In genomic region chr6:90422565-90422964, GRCm38 (mm10) we compare ENCODE assay signal across 8 mouse cellular contexts. TPM values are rescaled to one million over a fixed set of nuclear protein-coding genes. Genes with fewer than 3 reads are reported as not detected.
DNase-seq lines count a peak whose midpoint lies in the region; ATAC-seq lines count a peak whose summit lies in the region.

No protein-coding gene starts in this region.

- no peak overlapping the region for H3K27ac ChIP-seq in embryonic facial prominence, embryonic 14.5 days (replicated peaks; ENCODE audit: low read depth, low read length)
- H3K27ac ChIP-seq in heart, embryonic 10.5 days: peak overlapping the region; percentile 30; the same call in 1 of the 2 replicates
- no peak overlapping the region for H3K27ac ChIP-seq in kidney, embryonic 14.5 days (ENCODE audit: low read depth, low read length)
- no peak overlapping the region for H3K27ac ChIP-seq in limb, embryonic 15.5 days

- no peaks in the 10 kb centered on the region for H3K4me1 ChIP-seq in embryonic facial prominence, embryonic 14.5 days (ENCODE audit: control insufficient read depth, insufficient read depth, low read length)
- H3K4me1 ChIP-seq in heart, embryonic 10.5 days: peaks cover 14% of the 10 kb centered on the region
- 0 out of 2 replicates have a peak, but pooled peaks cover 6% of the 10 kb centered on the region for H3K4me1 ChIP-seq in kidney, embryonic 14.5 days (ENCODE audit: control insufficient read depth, insufficient read depth, low read length)
- H3K4me1 ChIP-seq in limb, embryonic 15.5 days: peaks cover 10% of the 10 kb centered on the region; the same call in 1 of the 2 replicates

- H3K4me3 ChIP-seq in embryonic facial prominence, embryonic 14.5 days (ENCODE audit: low read depth, low read length): peak overlapping the region; percentile 12
- peak overlapping the region; percentile 48 for H3K4me3 ChIP-seq in heart, embryonic 10.5 days
- peak overlapping the region; percentile 16; the same call in 1 of the 2 replicates for H3K4me3 ChIP-seq in kidney, embryonic 14.5 days (ENCODE audit: low read length)
- 0 out of 2 replicates have a peak overlapping the region, but pooled peaks have one; percentile 15 for H3K4me3 ChIP-seq in limb, embryonic 15.5 days

- no peak overlapping the region for H3K9ac ChIP-seq in embryonic facial prominence, embryonic 14.5 days (ENCODE audit: low read depth, low read length)
- no peak overlapping the region for H3K9ac ChIP-seq in kidney, embryonic 14.5 days (ENCODE audit: low read depth, low read length)
- no peak overlapping the region for H3K9ac ChIP-seq in limb, embryonic 15.5 days

- H3K36me3 ChIP-seq in embryonic facial prominence, embryonic 14.5 days (ENCODE audit: control insufficient read depth, insufficient read depth, low read length): no peaks in the 10 kb centered on the region
- no peaks in the 10 kb centered on the region for H3K36me3 ChIP-seq in heart, embryonic 10.5 days
- no peaks in the 10 kb centered on the region for H3K36me3 ChIP-seq in kidney, embryonic 14.5 days (ENCODE audit: control insufficient read depth, insufficient read depth, low read length)
- no peaks in the 10 kb centered on the region for H3K36me3 ChIP-seq in limb, embryonic 15.5 days
- H3K36me3 ChIP-seq in splenic B cell, adult 2 months (ENCODE audit: control insufficient read depth, insufficient read depth, low read length, poor library complexity, severe bottlenecking): no peaks in the 10 kb centered on the region

- H3K27me3 ChIP-seq in embryonic facial prominence, embryonic 14.5 days (replicated peaks; ENCODE audit: control insufficient read depth, insufficient read depth, low read length): no peaks in the 10 kb centered on the region
- H3K27me3 ChIP-seq in heart, embryonic 10.5 days (ENCODE audit: insufficient read depth, poor library complexity, severe bottlenecking): peaks cover 15% of the 10 kb centered on the region
- peaks cover 6% of the 10 kb centered on the region; the same call in 1 of the 2 replicates for H3K27me3 ChIP-seq in kidney, embryonic 14.5 days (ENCODE audit: control insufficient read depth, insufficient read depth, low read length)
- H3K27me3 ChIP-seq in limb, embryonic 15.5 days: peaks cover 13% of the 10 kb centered on the region
- H3K27me3 ChIP-seq in splenic B cell, adult 2 months (ENCODE audit: control insufficient read depth, insufficient read depth, low read length, poor library complexity, severe bottlenecking): no peaks in the 10 kb centered on the region

- 4% methylated on average over 14 of the region's 14 CpGs for WGBS in embryonic facial prominence, embryonic 14.5 days
- 5% methylated on average over 14 of the region's 14 CpGs for whole genome bisulfite sequencing in heart, embryonic 10.5 days
- 4% methylated on average over 14 of the region's 14 CpGs for WGBS in kidney, embryonic 14.5 days
- 8% methylated on average over 14 of the region's 14 CpGs for WGBS in limb, embryonic 15.5 days

- H3K4me2 ChIP-seq in embryonic facial prominence, embryonic 14.5 days (ENCODE audit: low read depth, low read length): peak overlapping the region; percentile 49
- H3K4me2 ChIP-seq in kidney, embryonic 14.5 days (replicated peaks; ENCODE audit: low read depth, low read length): peak overlapping the region; percentile 36
- peak overlapping the region; percentile 45 for H3K4me2 ChIP-seq in limb, embryonic 15.5 days

- DNase-seq in 416B (ENCODE audit: low read depth): peak; percentile 64
- peak; percentile 84 to 89 for DNase-seq in adrenal gland, postnatal 36 days
- DNase-seq in embryonic facial prominence, embryonic 14.5 days (ENCODE audit: low spot score): peak; percentile 90
- peak; percentile 89 for DNase-seq in heart, embryonic 10.5 days (ENCODE audit: low spot score)
- DNase-seq in monocyte, adult 2 months (ENCODE audit: low read depth in 1 of 2, low spot score in 2 of 2): peak; percentile 13 to 34
- DNase-seq in splenic B cell, adult 2 months (ENCODE audit: low read depth, low spot score): peak; percentile 63

- ATAC-seq in embryonic facial prominence, embryonic 14.5 days (ENCODE audit: low read depth): peak; percentile 91
- peak; percentile 87 for ATAC-seq in kidney, embryonic 14.5 days (ENCODE audit: low FRiP score, low TSS enrichment)
- ATAC-seq in limb, embryonic 15.5 days (ENCODE audit: insufficient number of reproducible peaks, low FRiP score, low TSS enrichment, low read depth): peak; percentile 45; the same call in 1 of the 2 replicates

- no peaks in the 10 kb centered on the region for H3K9me3 ChIP-seq in embryonic facial prominence, embryonic 14.5 days (ENCODE audit: control insufficient read depth, low read length)
- H3K9me3 ChIP-seq in heart, embryonic 10.5 days: no peaks in the 10 kb centered on the region
- H3K9me3 ChIP-seq in kidney, embryonic 14.5 days (ENCODE audit: control insufficient read depth, low read length): no peaks in the 10 kb centered on the region
- no peaks in the 10 kb centered on the region for H3K9me3 ChIP-seq in limb, embryonic 15.5 days

RNA-seq across cellular contexts. Expression of gene Cfap100, which starts 6.0 kb away (rescaled TPM):
- 1 to 10 TPM in 1 of 2 experiments, under 1 TPM in 1; 0.46 to 1.2 TPM for total RNA-seq in adrenal gland, postnatal 36 days (2021)
- 0.62 and 0.65 TPM in 2 replicates for polyA plus RNA-seq in embryonic facial prominence, embryonic 14.5 days (2014; fragmentation: Nextera tagmentation; extraction: Ambion mirVana)
- polyA plus RNA-seq in heart, embryonic 10.5 days (2016; fragmentation: Nextera tagmentation; extraction: Ambion mirVana): 0.12 TPM in 1 of 2 replicates, not detected in the other
- 0.53 and 0.91 TPM in 2 replicates for polyA plus RNA-seq in kidney, embryonic 14.5 days (2014; fragmentation: Nextera tagmentation; extraction: Ambion mirVana)
- 0.44 and 1.0 TPM in 2 replicates for polyA plus RNA-seq in limb, embryonic 15.5 days (2015; fragmentation: Nextera tagmentation; extraction: Ambion mirVana)

RNA-seq across cellular contexts. Expression of gene Klf15, which starts 39.8 kb away (rescaled TPM):
- total RNA-seq in adrenal gland, postnatal 36 days (2021): 10 to 100 TPM; 31.8 to 35.7 TPM
- polyA plus RNA-seq in embryonic facial prominence, embryonic 14.5 days (2014; fragmentation: Nextera tagmentation; extraction: Ambion mirVana): 7.0 and 8.4 TPM in 2 replicates
- polyA plus RNA-seq in heart, embryonic 10.5 days (2016; fragmentation: Nextera tagmentation; extraction: Ambion mirVana): 7.9 and 11.5 TPM in 2 replicates
- 5.3 and 9.3 TPM in 2 replicates for polyA plus RNA-seq in kidney, embryonic 14.5 days (2014; fragmentation: Nextera tagmentation; extraction: Ambion mirVana)
- polyA plus RNA-seq in limb, embryonic 15.5 days (2015; fragmentation: Nextera tagmentation; extraction: Ambion mirVana): 5.9 and 6.0 TPM in 2 replicates

RNA-seq across cellular contexts. Expression of gene Zxdc, which starts 53.3 kb away (rescaled TPM):
- 10 to 100 TPM; 25.1 to 33.2 TPM for total RNA-seq in adrenal gland, postnatal 36 days (2021)
- polyA plus RNA-seq in embryonic facial prominence, embryonic 14.5 days (2014; fragmentation: Nextera tagmentation; extraction: Ambion mirVana): 11.9 and 12.9 TPM in 2 replicates
- 5.3 and 5.5 TPM in 2 replicates for polyA plus RNA-seq in heart, embryonic 10.5 days (2016; fragmentation: Nextera tagmentation; extraction: Ambion mirVana)
- 8.6 and 12.9 TPM in 2 replicates for polyA plus RNA-seq in kidney, embryonic 14.5 days (2014; fragmentation: Nextera tagmentation; extraction: Ambion mirVana)
- polyA plus RNA-seq in limb, embryonic 15.5 days (2015; fragmentation: Nextera tagmentation; extraction: Ambion mirVana): 6.7 and 8.9 TPM in 2 replicates

Comparison
In these comparisons a context has a peak if more than half of its experiments do, and no peak if none do; other contexts are left out.
1. DNase-seq: peak in every context shown above with its lines; median percentile 90 in embryonic facial prominence, embryonic 14.5 days; 89 in heart, embryonic 10.5 days; 86 in adrenal gland, postnatal 36 days; 64 in 416B; 63 in splenic B cell, adult 2 months; 24 in monocyte, adult 2 months.